Mouse (Mus musculus) lung, embryonic 15.5 days (tissue): ENCODE data around the gene Tbx6. TPM values are rescaled to one million over a fixed set of nuclear protein-coding genes. Genes with fewer than 3 reads are reported as not detected.
A peak's percentile ranks its signal among the peaks of the same experiment; 100 is the strongest.
"Not testable (repeated sequence)": the region's sequence is repeated elsewhere in the genome, so short reads cannot be mapped to it uniquely, and the experiment has no call there.

Experiments used
- ATAC-seq: fragments of 200-750 bp; cut with Nextera tagmentation; 2 replicates; pipeline ENCODE4 v1.8.0; 2017; ENCODE audit warnings: moderate number of reproducible peaks, borderline replicate concordance; ENCODE audit not compliant: low FRiP score, low TSS enrichment; ENCODE audit errors: extremely low read depth
- H3K27ac ChIP-seq: fragments of 300-500 bp; sonication (generic); 2 replicates; pipeline ENCODE4 v1.5.1; 2015; ENCODE audit warnings: moderate library complexity, mild to moderate bottlenecking, inconsistent platforms
- H3K27me3 ChIP-seq: fragments of 300-500 bp; sonication (generic); 2 replicates; pipeline ENCODE4 v1.6.1; 2015; ENCODE audit warnings: inconsistent platforms
- H3K36me3 ChIP-seq: fragments of 300-500 bp; sonication (generic); 2 replicates; pipeline ENCODE4 v1.6.1; 2015; ENCODE audit warnings: inconsistent platforms
- H3K4me1 ChIP-seq: fragments of 300-500 bp; sonication (generic); 2 replicates; pipeline ENCODE4 v1.6.1; 2015; ENCODE audit warnings: inconsistent platforms
- H3K4me2 ChIP-seq: fragments of 300-500 bp; sonication (generic); 2 replicates; pipeline ENCODE4 v1.6.1; 2015; ENCODE audit warnings: inconsistent platforms, mild to moderate bottlenecking, moderate library complexity
- H3K4me3 ChIP-seq: fragments of 300-500 bp; sonication (generic); 2 replicates; pipeline ENCODE4 v1.5.1; 2015; ENCODE audit warnings: mild to moderate bottlenecking, inconsistent platforms
- H3K9ac ChIP-seq: fragments of 300-500 bp; sonication (generic); 2 replicates; pipeline ENCODE4 v1.6.1; 2015; ENCODE audit warnings: inconsistent platforms
- H3K9me3 ChIP-seq: fragments of 300-500 bp; sonication (generic); 2 replicates; pipeline ENCODE4 v1.6.1; 2016; ENCODE audit warnings: inconsistent platforms
- WGBS: fragments of 180-500 bp; shearing (Covaris S2); methylation state at CpG from one replicate; pipeline ENCODE4 v1.1.7; 2015; 5-methylcytosine and 5-hydroxymethylcytosine counted together
- polyA plus RNA-seq: library from polyadenylated mRNA; unstranded; fragments of >200 nt; fragmentation: Nextera tagmentation; extraction: Ambion mirVana; gene quantifications from 2 replicates; pipeline ENCODE4 v1.2.1, GENCODE M21; 2015

Tbx6 gene
- polyA plus RNA-seq, 1 experiment from 2014 or later, result 0.51 TPM

DNA sequence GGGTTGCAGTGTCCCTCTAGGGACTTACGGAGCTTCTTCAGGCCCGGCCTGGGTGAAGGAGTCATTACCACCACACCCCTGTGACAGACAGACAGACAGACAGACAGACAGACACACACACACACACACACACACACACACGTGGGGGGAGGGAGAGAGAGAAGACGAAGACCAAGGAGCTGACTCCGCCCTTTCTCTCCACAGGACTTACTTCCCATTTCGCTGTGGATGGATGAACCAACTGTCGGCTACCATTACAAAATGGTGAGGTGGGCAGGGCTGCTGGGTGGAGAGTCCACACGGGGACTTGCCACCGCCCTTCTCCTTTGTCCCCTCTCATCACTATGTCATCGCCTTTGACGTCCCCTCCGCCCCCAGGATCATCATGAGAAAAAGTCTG lies 10.5 kb upstream of the Tbx6 start:
- ATAC-seq, result no peak
- H3K4me3 ChIP-seq, result no peak overlapping the region
- 78% methylated on average over 12 of the region's 12 CpGs for WGBS

GRCm38 (mm10) chr7:126773351-126773750 lies 7.9 kb upstream of the Tbx6 start:
- no peak for ATAC-seq
- WGBS, result 91% methylated on average over 2 of the region's 2 CpGs
- no peak overlapping the region for H3K4me3 ChIP-seq
- H3K4me2 ChIP-seq, result no peak overlapping the region
- peaks cover 28% of the 10 kb centered on the region for H3K4me1 ChIP-seq
- H3K27ac ChIP-seq, result no peak overlapping the region
- no peak overlapping the region for H3K9ac ChIP-seq
- no peaks in the 10 kb centered on the region for H3K9me3 ChIP-seq
- no peaks in the 10 kb centered on the region for H3K27me3 ChIP-seq
- H3K36me3 ChIP-seq, result peaks cover 48% of the 10 kb centered on the region

More for the DNA sequence above, 10.5 kb upstream of the Tbx6 start:
- Histone ChIP-seq H3K36me3 (peaks cover 72% of the 10 kb centered on the region), H3K27ac (no peak overlapping the region), H3K4me2 (no peak overlapping the region), H3K27me3 (no peaks in the 10 kb centered on the region), H3K9me3 (no peaks in the 10 kb centered on the region), H3K4me1 (peaks cover 8% of the 10 kb centered on the region), H3K9ac (no peak overlapping the region)

GRCm38 (mm10) chr7:126774463-126774862 lies 6.8 kb upstream of the Tbx6 start:
- no peaks in the 10 kb centered on the region for H3K9me3 ChIP-seq
- H3K4me3 ChIP-seq, result no peak overlapping the region
- H3K27me3 ChIP-seq, result no peaks in the 10 kb centered on the region
- no peak overlapping the region for H3K27ac ChIP-seq
- WGBS, result 67% methylated on average over 2 of the region's 2 CpGs
- H3K9ac ChIP-seq, result no peak overlapping the region
- peaks cover 36% of the 10 kb centered on the region for H3K36me3 ChIP-seq
- H3K4me2 ChIP-seq, result no peak overlapping the region
- ATAC-seq, result no peak
- H3K4me1 ChIP-seq, result peaks cover 38% of the 10 kb centered on the region

DNA sequence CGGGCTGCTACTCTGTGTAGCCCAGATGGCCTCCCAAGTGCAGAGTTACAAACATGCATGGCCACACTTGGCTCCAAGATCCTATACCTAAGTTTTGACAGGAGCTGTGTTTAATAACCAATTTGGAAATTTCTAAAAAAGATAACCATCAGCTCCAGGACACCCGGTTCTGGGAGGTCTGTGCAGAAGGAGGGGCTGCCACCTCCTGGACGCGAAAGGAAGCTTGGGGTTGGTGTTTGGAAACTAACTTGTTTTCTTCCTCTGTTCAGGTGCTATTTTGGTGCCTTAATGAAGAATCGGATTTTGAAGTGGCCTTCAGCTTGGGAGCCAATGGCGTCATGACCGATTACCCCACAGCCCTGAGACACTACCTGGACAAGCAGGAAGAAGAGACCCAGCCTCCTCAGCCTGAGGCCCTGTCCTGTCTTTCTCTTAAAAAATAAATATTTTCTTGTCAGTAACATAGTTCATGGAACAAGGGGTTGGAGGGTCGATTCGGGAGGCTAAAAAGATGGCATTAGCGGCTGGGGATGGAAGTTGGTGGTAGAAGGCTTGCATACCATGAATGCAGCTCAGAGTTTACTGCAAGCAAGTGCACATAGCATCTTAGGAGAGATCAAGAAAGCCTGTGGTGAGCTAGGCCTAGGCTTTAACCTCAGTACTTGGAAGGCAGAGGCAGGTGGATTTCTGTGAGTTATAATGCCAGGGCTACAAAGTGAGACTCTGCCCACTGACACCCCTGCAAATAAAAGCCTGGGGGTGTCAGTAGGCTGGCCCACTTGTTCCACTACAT lies 5.9 kb upstream of the Tbx6 start:
- ATAC-seq, result no peak
- Histone ChIP-seq H3K4me2 (no peak overlapping the region), H3K36me3 (peaks cover 27% of the 10 kb centered on the region), H3K4me3 (0 out of 2 replicates have a peak overlapping the region, but pooled peaks have one; percentile 77), H3K9ac (no peak overlapping the region), H3K27me3 (no peaks in the 10 kb centered on the region), H3K9me3 (no peaks in the 10 kb centered on the region), H3K4me1 (peaks cover 47% of the 10 kb centered on the region), H3K27ac (peak overlapping the region; percentile 84; the same call in 1 of the 2 replicates)
- 74% methylated on average over 10 of the region's 10 CpGs for WGBS

DNA sequence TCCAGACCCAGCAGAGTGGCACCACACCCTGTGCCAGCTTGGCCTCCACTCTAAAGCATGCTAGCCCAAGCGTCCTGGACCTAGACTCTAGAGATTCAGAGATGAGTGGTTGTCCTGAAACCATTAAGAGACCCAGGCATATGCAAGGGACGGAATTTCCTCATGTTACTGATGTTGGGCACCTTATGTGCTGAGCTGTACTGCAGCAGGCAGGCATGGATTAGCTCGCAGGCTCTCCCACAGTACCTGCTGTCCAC lies 5.4 kb upstream of the Tbx6 start:
- Histone ChIP-seq H3K36me3 (peaks cover 23% of the 10 kb centered on the region), H3K4me2 (peak overlapping the region; percentile 95), H3K9ac (no peak overlapping the region), H3K27ac (peak overlapping the region; percentile 84), H3K27me3 (no peaks in the 10 kb centered on the region), H3K4me1 (peaks cover 51% of the 10 kb centered on the region), H3K9me3 (no peaks in the 10 kb centered on the region), H3K4me3 (peak overlapping the region; percentile 77; the same call in 1 of the 2 replicates)
- 54% methylated on average over 3 of the region's 3 CpGs for WGBS
- no peak for ATAC-seq

- ATAC-seq, result peak; percentile 89
- peak within 1 kb of the TSS; percentile 95 for H3K4me2 ChIP-seq
- no peaks in the 10 kb centered on the region for H3K9me3 ChIP-seq
- peak within 1 kb of the TSS; percentile 77 for H3K4me3 ChIP-seq
- WGBS, result under 1% methylated on average over 34 of the region's 37 CpGs
- peaks cover 58% of the 10 kb centered on the region for H3K4me1 ChIP-seq
- H3K27ac ChIP-seq, result peak within 1 kb of the TSS; percentile 84
- peaks cover 16% of the 10 kb centered on the region for H3K36me3 ChIP-seq
- H3K9ac ChIP-seq, result peak within 1 kb of the TSS; percentile 84
- H3K27me3 ChIP-seq, result no peaks in the 10 kb centered on the region
Measured at GRCm38 (mm10) chr7:126776598-126777057, 4.7 kb upstream of the Tbx6 start, which contains the start of gene Ypel3. Ypel3 (plus strand) TSS chr7:126776955.

GRCm38 (mm10) chr7:126777476-126777875 lies 3.8 kb upstream of the Tbx6 start:
- no peak for ATAC-seq
- H3K36me3 ChIP-seq, result peaks cover 9% of the 10 kb centered on the region; the same call in 1 of the 2 replicates
- no peaks in the 10 kb centered on the region for H3K27me3 ChIP-seq
- peak overlapping the region; percentile 84 for H3K9ac ChIP-seq
- H3K4me2 ChIP-seq, result peak overlapping the region; percentile 95
- H3K9me3 ChIP-seq, result no peaks in the 10 kb centered on the region
- peak overlapping the region; percentile 77 for H3K4me3 ChIP-seq
- H3K27ac ChIP-seq, result peak overlapping the region; percentile 84
- H3K4me1 ChIP-seq, result peaks cover 60% of the 10 kb centered on the region
- WGBS, result 39% methylated on average over 10 of the region's 10 CpGs

- peak overlapping the region; percentile 77; the same call in 1 of the 2 replicates for H3K4me3 ChIP-seq
- peak overlapping the region; percentile 95 for H3K4me2 ChIP-seq
- peak overlapping the region; percentile 84; the same call in 1 of the 2 replicates for H3K27ac ChIP-seq
- H3K9ac ChIP-seq, result peak overlapping the region; percentile 84; the same call in 1 of the 2 replicates
- no peaks in the 10 kb centered on the region for H3K27me3 ChIP-seq
- H3K4me1 ChIP-seq, result peaks cover 60% of the 10 kb centered on the region
- no peaks in the 10 kb centered on the region for H3K9me3 ChIP-seq
- H3K36me3 ChIP-seq, result peaks cover 8% of the 10 kb centered on the region; the same call in 1 of the 2 replicates
- 75% methylated on average over 3 of the region's 3 CpGs for WGBS
- ATAC-seq, result no peak
Measured at GRCm38 (mm10) chr7:126778147-126778546, 3.1 kb upstream of the Tbx6 start.

DNA sequence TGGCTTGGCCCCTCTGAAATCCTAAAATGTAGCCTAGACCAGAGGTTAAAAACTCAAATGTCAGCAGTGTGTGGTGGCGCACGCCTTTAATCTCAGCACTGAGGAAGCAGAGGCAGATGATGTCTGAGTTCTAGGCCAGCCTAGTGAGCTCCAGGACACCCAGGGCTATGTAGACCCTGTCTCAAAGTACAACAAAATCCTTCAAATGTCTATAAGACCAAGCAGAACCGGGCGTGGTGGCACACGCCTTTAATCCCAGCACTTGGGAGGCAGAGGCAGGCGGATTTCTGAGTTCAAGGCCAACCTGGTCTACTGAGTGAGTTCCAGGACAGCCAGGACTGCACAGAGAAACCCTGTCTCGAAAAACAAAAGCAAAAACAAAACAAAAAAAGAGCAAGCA lies 2.2 kb upstream of the Tbx6 start:
- H3K4me3 ChIP-seq, H3K9me3 ChIP-seq, ATAC-seq, H3K4me2 ChIP-seq, H3K27me3 ChIP-seq, H3K9ac ChIP-seq, H3K36me3 ChIP-seq: not testable (repeated sequence)
- H3K4me1 ChIP-seq, result peaks cover 60% of the 10 kb centered on the region
- peak overlapping the region; percentile 39; the same call in 1 of the 2 replicates for H3K27ac ChIP-seq
- WGBS, result 85% methylated on average over 7 of the region's 7 CpGs

GRCm38 (mm10) chr7:126779983-126780970 lies 1.0 kb upstream of the Tbx6 start:
- Histone ChIP-seq H3K4me1 (peaks cover 56% of the 10 kb centered on the region), H3K36me3 (peaks cover 18% of the 10 kb centered on the region), H3K4me2 (peak overlapping the region; percentile 87), H3K9me3 (no peaks in the 10 kb centered on the region), H3K9ac (peak overlapping the region; percentile 45), H3K4me3 (peak overlapping the region; percentile 40), H3K27me3 (no peaks in the 10 kb centered on the region), H3K27ac (peak overlapping the region; percentile 39)
- WGBS, result under 1% methylated on average over 21 of the region's 21 CpGs
- peak; percentile 62; the same call in 1 of the 2 replicates for ATAC-seq

GRCm38 (mm10) chr7:126781661-126782370 lies 533 bp downstream of the Tbx6 start:
- peaks cover 44% of the 10 kb centered on the region for H3K4me1 ChIP-seq
- no peak for ATAC-seq
- no peaks in the 10 kb centered on the region for H3K9me3 ChIP-seq
- H3K9ac ChIP-seq, result peak overlapping the region; percentile 45; the same call in 1 of the 2 replicates
- H3K4me2 ChIP-seq, result peak overlapping the region; percentile 87
- H3K4me3 ChIP-seq, result peak overlapping the region; percentile 40; the same call in 1 of the 2 replicates
- no peak overlapping the region for H3K27ac ChIP-seq
- no peaks in the 10 kb centered on the region for H3K27me3 ChIP-seq
- H3K36me3 ChIP-seq, result peaks cover 33% of the 10 kb centered on the region
- WGBS, result 37% methylated on average over 11 of the region's 11 CpGs
